Mouse (Mus musculus) cerebellum, adult 2 months (tissue): ENCODE measurements around the gene Gm12169.

ENCODE experiments used
- CTCF ChIP-seq: fragments of 200-500 bp; IDR thresholded peaks from 2 replicates; pipeline ENCODE4 v1.5.1; 2011; ENCODE audit warnings: low read depth, mild to moderate bottlenecking, control low read depth, low read length, moderate library complexity, borderline replicate concordance; ENCODE audit not compliant: insufficient read depth
- POLR2A ChIP-seq: fragments of 200-500 bp; IDR thresholded peaks from 2 replicates; pipeline ENCODE4 v1.6.1; 2011; ENCODE audit warnings: low read length, control low read depth, borderline replicate concordance; ENCODE audit not compliant: insufficient read depth

DNA sequence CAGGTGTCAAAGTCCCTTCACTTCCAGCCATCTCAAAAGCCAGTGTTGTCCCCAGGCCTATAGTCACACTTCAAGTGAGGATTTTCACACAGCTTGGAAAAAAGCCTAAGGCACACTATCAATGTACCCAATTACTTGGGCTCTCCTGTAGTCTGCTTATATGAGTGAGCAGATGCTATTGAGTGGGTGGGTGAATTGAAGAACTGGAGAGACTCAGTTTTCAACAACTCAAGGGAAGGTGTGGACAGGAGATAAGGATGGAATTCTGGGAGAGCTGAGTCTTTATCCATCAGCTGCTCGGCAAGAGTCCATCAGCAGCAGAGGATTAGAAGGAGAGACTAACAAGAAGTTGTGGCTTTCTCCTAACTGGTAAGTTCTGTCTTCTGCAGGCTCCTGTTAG is 47.3 kb downstream of the Gm12169 start, which contains the start of gene BC053393:
- TF ChIP-seq CTCF (no peak), POLR2A (no peak)
